Mouse (Mus musculus) ovary, postnatal 36 days (tissue): Measurements from ENCODE around the gene Nkap.
"Not testable (repeated sequence)": the region's sequence is repeated elsewhere in the genome, so short reads cannot be mapped to it uniquely, and the experiment has no call there.

ENCODE experiments used
- DNase-seq: peaks from one replicate; pipeline ENCODE4 v3.0.0; 2022; ENCODE audit warnings: low spot score, mixed read lengths

Gene Nkap

GRCm38 (mm10) chrX:37157839-37158238 lies 31.2 kb downstream of the Nkap start:
- no peak for DNase-seq

- DNase-seq: no peak
Measured at GRCm38 (mm10) chrX:37161169-37161568, 34.6 kb downstream of the Nkap start.

- DNase-seq: no peak
Measured at GRCm38 (mm10) chrX:37163115-37163514, 36.5 kb downstream of the Nkap start.

GRCm38 (mm10) chrX:37167085-37167484 lies 40.5 kb downstream of the Nkap start:
- no peak for DNase-seq

GRCm38 (mm10) chrX:37168742-37169141 lies 42.1 kb downstream of the Nkap start, which contains the start of gene Akap14:
TSS of gene Akap14 (minus strand) at chrX:37168842.
- no peak for DNase-seq

- not testable (repeated sequence) for DNase-seq
Measured at GRCm38 (mm10) chrX:37184401-37184800, 57.8 kb downstream of the Nkap start.

GRCm38 (mm10) chrX:37190755-37191104 lies 64.1 kb downstream of the Nkap start:
- no peak for DNase-seq

GRCm38 (mm10) chrX:37191105-37191743 lies 64.6 kb downstream of the Nkap start, which contains the start of the genes Ndufa1 and Rnf113a1:
TSS of gene Ndufa1 (minus strand) at chrX:37191163.
TSS of gene Rnf113a1 (plus strand) at chrX:37191245.
- peak; percentile 80 for DNase-seq

- no peak for DNase-seq
Measured at GRCm38 (mm10) chrX:37191744-37192379, 65.3 kb downstream of the Nkap start.

GRCm38 (mm10) chrX:37198676-37199075 lies 72.1 kb downstream of the Nkap start:
- no peak for DNase-seq
